In the genomic region with DNA sequence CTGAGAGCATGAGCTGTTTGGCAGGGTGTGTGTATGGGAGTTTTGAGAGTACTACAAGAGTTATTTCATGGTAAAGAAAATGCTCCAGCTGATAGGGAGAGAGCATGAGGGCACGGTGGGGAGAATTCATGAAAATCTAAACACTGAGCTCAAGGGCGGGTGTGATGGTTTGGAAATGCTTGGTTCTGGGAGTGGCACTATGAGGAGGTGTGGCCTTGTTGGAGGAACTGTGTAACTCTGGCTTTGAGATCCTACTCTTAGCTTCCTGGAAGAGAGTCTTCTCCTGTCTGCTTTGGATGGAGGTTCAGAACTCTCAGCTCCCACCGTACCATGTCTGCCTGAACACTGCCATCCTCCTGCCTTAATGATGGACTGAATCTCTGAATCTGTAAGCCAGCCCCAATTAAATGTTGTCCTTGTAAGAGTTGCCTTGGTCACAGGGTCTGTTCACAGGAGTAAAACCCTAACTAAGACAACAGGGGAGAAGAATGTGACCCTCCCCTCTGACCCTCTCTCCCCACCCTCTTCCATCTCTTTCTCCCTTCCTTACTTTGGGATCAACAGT, we compare ENCODE assay signal across 10 mouse cellular contexts.
"Had no signal": no experiment of that assay in that cellular context is flagged by ENCODE, and none has a peak within 500 bp of the region (broad histone marks: within the 10 kb centered on the region; RNA-seq: fewer than 3 reads in every experiment).

No protein-coding gene starts in this region.

- DNase-seq: kidney, postnatal 25 days; layer of hippocampus, adult 9-11 months; liver, postnatal 0 days; lung, embryonic 14.5 days; midbrain, embryonic 14.5 days; right cerebral cortex, postnatal 4 days; thymus, adult 2 months; thymus, postnatal 14 days; thymus, postnatal 4 days had no signal

- ATAC-seq: liver, postnatal 0 days; lung, postnatal 0 days had no signal
